Mouse (Mus musculus) ES-E14 (cell line): ENCODE measurements at regions not wholly inside any gene's neighbourhood (a gene's known extent, or its start where the extent isn't known, plus 50 kb on each side); places are given as distances from the start of the nearest gene placed in this dataset.
"Not testable (repeated sequence)": the region's sequence is repeated elsewhere in the genome, so short reads cannot be mapped to it uniquely, and the experiment has no call there.

Experiments used
- DNase-seq: peaks from one replicate; pipeline ENCODE4 v3.0.0-alpha.2; 2013; ENCODE audit warnings: low read depth, low spot score
- H3K27ac ChIP-seq: 2 replicates; pipeline ENCODE4 v1.5.1; 2012; ENCODE audit warnings: low read depth, mild to moderate bottlenecking, low read length, moderate library complexity, mixed read lengths; ENCODE audit not compliant: poor library complexity, insufficient read depth, severe bottlenecking
- H3K36me3 ChIP-seq: 2 replicates; pipeline ENCODE4 v1.6.1; 2012; ENCODE audit warnings: mild to moderate bottlenecking, low read length, moderate library complexity, mixed read lengths; ENCODE audit not compliant: control insufficient read depth, poor library complexity, insufficient read depth, severe bottlenecking
- H3K4me1 ChIP-seq, 2 experiments: fragments of 150-350 bp in 1 of 2; sonication (generic) in 1 of 2; 2 replicates each; pipeline ENCODE4 v1.6.1; 2012; ENCODE audit warnings: low read length in 2 of 2, mild to moderate bottlenecking in 1 of 2, mixed read lengths in 1 of 2; ENCODE audit not compliant: control insufficient read depth in 2 of 2, insufficient read depth in 2 of 2, poor library complexity in 1 of 2
- H3K4me3 ChIP-seq, 2 experiments: fragments of 150-350 bp in 1 of 2; sonication (generic) in 1 of 2; 2 replicates each; pipeline ENCODE4 v1.5.1; 2012; ENCODE audit warnings: low read length in 2 of 2, low read depth in 1 of 2, mild to moderate bottlenecking in 1 of 2, mixed read lengths in 1 of 2; ENCODE audit not compliant: insufficient read depth in 1 of 2, poor library complexity in 1 of 2, severe bottlenecking in 1 of 2
- H3K9ac ChIP-seq: 2 replicates; pipeline ENCODE4 v1.6.1; 2012; ENCODE audit warnings: low read depth, mild to moderate bottlenecking, low read length, mixed read lengths; ENCODE audit not compliant: poor library complexity, insufficient read depth, severe bottlenecking
- H3K9me3 ChIP-seq: fragments of 150-350 bp; sonication (generic); 2 replicates; pipeline ENCODE4 v1.6.1; 2012; ENCODE audit warnings: low read depth, mild to moderate bottlenecking, low read length; ENCODE audit not compliant: control insufficient read depth, insufficient read depth
- CHD2 ChIP-seq: IDR thresholded peaks from 2 replicates; pipeline ENCODE4 v1.6.1; 2014; ENCODE audit warnings: mild to moderate bottlenecking, low read depth, low read length, inconsistent platforms
- HCFC1 ChIP-seq: IDR thresholded peaks from 2 replicates; pipeline ENCODE4 v1.6.1; 2012; ENCODE audit warnings: low read length, inconsistent platforms, borderline replicate concordance; ENCODE audit not compliant: insufficient read depth
- MAFK ChIP-seq: IDR thresholded peaks from 2 replicates; pipeline ENCODE4 v1.6.1; 2014; ENCODE audit warnings: mild to moderate bottlenecking, low read depth, low read length, inconsistent platforms; ENCODE audit not compliant: insufficient read depth
- ZC3H11A ChIP-seq: IDR thresholded peaks from 2 replicates; pipeline ENCODE4 v1.6.1; 2012; ENCODE audit warnings: low read depth, mild to moderate bottlenecking, inconsistent platforms, low read length, borderline replicate concordance
- ZNF384 ChIP-seq: IDR thresholded peaks from 2 replicates; pipeline ENCODE4 v1.6.1; 2012; ENCODE audit warnings: low read depth, low read length, inconsistent platforms
- in situ Hi-C, 2 experiments: fragments of 600-800 bp; cut with MboI; formaldehyde crosslinking; loops; one replicate each; pipeline ENCODE4 v1.15.1; 2025; ENCODE audit warnings: low sequenced_read_pairs in 2 of 2, inconsistent platforms in 1 of 2; ENCODE audit not compliant: unreplicated experiment in 2 of 2

GRCm38 (mm10) chr3:91263540-91263939 lies 172.9 kb upstream of the 9130204L05Rik start:
- Histone ChIP-seq H3K4me1 (no peaks in the 10 kb centered on the region), H3K36me3 (no peaks in the 10 kb centered on the region), H3K9me3 (no peaks in the 10 kb centered on the region), H3K4me3 (no peak overlapping the region), H3K9ac (no peak overlapping the region), H3K27ac (no peak overlapping the region)
- in situ Hi-C loops, result no loop called here
- DNase-seq, result no peak
- TF ChIP-seq ZNF384, result no peak
- no peak for TF ChIP-seq HCFC1
- TF ChIP-seq ZC3H11A, result no peak
- TF ChIP-seq MAFK, result no peak
- TF ChIP-seq CHD2, result no peak

- H3K4me1 ChIP-seq, H3K9me3 ChIP-seq, H3K36me3 ChIP-seq, H3K9ac ChIP-seq, H3K27ac ChIP-seq, in situ Hi-C loops, H3K4me3 ChIP-seq, DNase-seq: not testable (repeated sequence)
These were observed 164.3 kb upstream of the 9130204L05Rik start for GRCm38 (mm10) chr3:91254926-91255325.

- no peaks in the 10 kb centered on the region for H3K9me3 ChIP-seq
These were observed 132.6 kb upstream of the 9130204L05Rik start for GRCm38 (mm10) chr3:91223157-91223556.

GRCm38 (mm10) chr3:91213280-91213679 lies 122.7 kb upstream of the 9130204L05Rik start:
- Histone ChIP-seq H3K36me3 (no peaks in the 10 kb centered on the region), H3K27ac (no peak overlapping the region), H3K9me3 (no peaks in the 10 kb centered on the region), H3K4me1 (no peaks in the 10 kb centered on the region), H3K4me3 (no peak overlapping the region), H3K9ac (no peak overlapping the region)
- TF ChIP-seq CHD2 (no peak), ZC3H11A (no peak), MAFK (no peak), ZNF384 (no peak), HCFC1 (no peak)
- DNase-seq, result peak; percentile 30
- in situ Hi-C loops, result no loop called here

More at GRCm38 (mm10) chr3:91223157-91223556, 132.6 kb upstream of the 9130204L05Rik start:
- Histone ChIP-seq H3K4me3 (no peak overlapping the region), H3K9ac (no peak overlapping the region), H3K36me3 (no peaks in the 10 kb centered on the region), H3K4me1 (no peaks in the 10 kb centered on the region), H3K27ac (no peak overlapping the region)
- peak; percentile 13 for DNase-seq
- in situ Hi-C loops, result no loop called here
- no peak for TF ChIP-seq ZC3H11A
- no peak for TF ChIP-seq MAFK
- no peak for TF ChIP-seq HCFC1
- TF ChIP-seq ZNF384, result no peak
- TF ChIP-seq CHD2, result no peak
